Mouse (Mus musculus) MEL (cell line): ENCODE results near the gene Ahcyl2.

Experiments
- CTCF ChIP-seq, 3 experiments: IDR thresholded peaks in 2 of 3; conservative IDR thresholded peaks in 1 of 3; 2 replicates each; pipeline ENCODE4 v1.5.1; 2011 to 2012; ENCODE audit warnings: low read length in 3 of 3, low read depth in 2 of 3, mild to moderate bottlenecking in 2 of 3, improper control_type of control experiment in 1 of 3, inconsistent platforms in 1 of 3, mixed read lengths in 1 of 3, moderate library complexity in 1 of 3; ENCODE audit not compliant: control insufficient read depth in 1 of 3, insufficient read depth in 1 of 3, poor library complexity in 1 of 3, severe bottlenecking in 1 of 3
- ZNF384 ChIP-seq: IDR thresholded peaks from 2 replicates; pipeline ENCODE4 v1.6.1; 2012; ENCODE audit warnings: low read depth, mild to moderate bottlenecking, inconsistent platforms, low read length, improper control_type of control experiment

DNA sequence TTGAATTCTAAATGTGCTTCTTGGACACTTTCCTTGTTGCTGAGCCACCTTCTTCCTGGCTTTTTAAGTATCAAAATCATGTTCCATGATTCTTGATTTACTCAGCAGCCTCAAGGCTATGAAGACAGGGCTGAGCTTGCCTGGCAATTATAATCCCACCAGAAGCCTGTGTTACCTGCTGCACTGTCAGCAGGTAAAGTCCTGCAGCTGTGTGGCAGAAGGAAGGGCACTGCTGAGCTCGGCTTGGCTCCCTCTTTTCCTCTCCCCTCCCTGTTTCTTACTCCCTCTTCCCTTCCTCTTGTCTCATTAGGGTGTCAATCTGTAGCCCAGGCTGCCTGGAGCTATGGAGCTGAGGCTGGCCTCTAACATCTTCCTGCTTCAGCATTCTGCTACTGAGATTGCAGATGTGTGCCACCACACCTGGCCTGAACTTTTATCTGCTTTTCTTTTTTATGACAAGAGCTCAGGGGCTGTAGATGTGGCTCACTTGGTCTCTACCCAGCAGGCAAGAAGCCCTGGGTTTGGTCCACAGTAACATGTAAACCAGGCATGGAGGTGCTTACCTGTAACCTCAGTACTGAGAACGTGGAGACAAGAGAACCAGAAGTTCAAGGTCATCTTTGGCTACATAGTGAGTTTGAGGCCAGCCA lies 3.0 kb downstream of the Ahcyl2 start:
- TF ChIP-seq ZNF384 = no peak
- TF ChIP-seq CTCF (IDR thresholded peaks at IDR 0.05 in 2 of 3, conservative IDR thresholded peaks at IDR 0.05 in 1 of 3; ENCODE audit: control insufficient read depth in 1 of 3, insufficient read depth in 1 of 3, low read depth in 2 of 3, low read length in 3 of 3, poor library complexity in 1 of 3, severe bottlenecking in 1 of 3) = no peak
